12 mouse cellular contexts compared by ENCODE assay signal in the genomic region with DNA sequence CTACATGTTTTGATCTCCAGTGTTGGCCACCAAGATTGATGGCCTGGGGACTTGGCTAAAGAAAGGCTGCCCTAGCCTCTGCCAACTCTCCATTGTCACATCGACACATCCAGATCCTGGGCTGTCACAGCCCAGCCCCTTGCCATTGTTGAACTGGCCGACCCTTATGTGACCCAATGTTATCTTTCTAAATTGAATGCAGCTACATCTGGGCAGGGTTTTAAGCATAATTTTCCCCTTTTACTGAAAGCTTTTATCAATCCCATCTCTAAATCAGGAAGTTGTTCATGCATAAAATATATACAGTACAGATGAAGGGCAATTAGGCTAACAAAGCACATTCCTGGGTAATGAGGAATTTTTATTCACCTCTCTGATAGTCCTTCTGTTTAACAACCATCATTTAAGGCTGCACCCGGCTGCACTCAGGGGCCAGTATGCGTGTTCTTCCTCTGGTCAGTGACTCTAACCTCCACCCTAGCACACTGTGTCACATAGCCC.
A peak's percentile ranks its signal among the peaks of the same experiment; 100 is the strongest.
DNase-seq lines count a peak whose midpoint lies in the region; ATAC-seq lines count a peak whose summit lies in the region.
"Had no signal": no experiment of that assay in that cellular context is flagged by ENCODE, and none has a peak within 500 bp of the region (broad histone marks: within the 10 kb centered on the region; RNA-seq: fewer than 3 reads in every experiment).

No protein-coding gene starts in this region.

- peak; percentile 16 for DNase-seq in gastrocnemius, postnatal 14 days
- DNase-seq in gastrocnemius, postnatal 36 days = no peak
- peak; percentile 41 for DNase-seq in adrenal gland, postnatal 14 days
- peak; percentile 54 to 70 for DNase-seq in kidney, postnatal 25 days
- no peak for DNase-seq in frontal cortex, postnatal 36 days (ENCODE audit: low spot score in 2 of 2)
- no peak for DNase-seq in right cerebral cortex, postnatal 36 days (ENCODE audit: low spot score in 2 of 2)
- no peak for DNase-seq in T-cell, adult 2 months (ENCODE audit: low spot score)
- DNase-seq: cerebellum, adult 11 months; right cerebral cortex, postnatal 4 days; thymus, postnatal 14 days had no signal

- intact Hi-C loops in gastrocnemius, postnatal 14 days (cut with DNase I; ENCODE audit: low total_unique reads) = loop anchor here (10.0 kb wide), 1 partner anchor 1160 kb away; no protein-coding TSS in a partner anchor
- intact Hi-C loops in gastrocnemius, postnatal 36 days (cut with DNase I) = loop anchor here (2.0 kb wide), 1 partner anchor 1160 kb away; no protein-coding TSS in a partner anchor

- 12% methylated on average over 4 of the region's 4 CpGs for WGBS in forebrain, embryonic 16.5 days

- H3K4me1 ChIP-seq in forebrain, embryonic 16.5 days (replicated peaks; ENCODE audit: control insufficient read depth, insufficient read depth, low read length) = peaks cover 8% of the 10 kb centered on the region

- H3K4me2 ChIP-seq in forebrain, embryonic 16.5 days (ENCODE audit: low read length) = no peak overlapping the region

- peak overlapping the region; percentile 22 for H3K27ac ChIP-seq in forebrain, embryonic 16.5 days (ENCODE audit: low read length)

- no peak overlapping the region for H3K4me3 ChIP-seq in forebrain, embryonic 16.5 days (replicated peaks; ENCODE audit: low read length)

- ATAC-seq in forebrain, embryonic 16.5 days = peak; percentile 47
- ATAC-seq: CD4-positive, CD25-positive, alpha-beta regulatory T cell, adult 4 months had no signal

- H3K9me3 ChIP-seq in forebrain, embryonic 16.5 days (ENCODE audit: control insufficient read depth, low read length) = no peaks in the 10 kb centered on the region

- no peaks in the 10 kb centered on the region for H3K27me3 ChIP-seq in forebrain, embryonic 16.5 days (replicated peaks; ENCODE audit: control insufficient read depth, insufficient read depth, low read length)

- H3K36me3 ChIP-seq in forebrain, embryonic 16.5 days (ENCODE audit: control insufficient read depth, insufficient read depth) = no peaks in the 10 kb centered on the region

- H3K9ac ChIP-seq in forebrain, embryonic 16.5 days (replicated peaks; ENCODE audit: low read depth, low read length) = no peak overlapping the region

Comparison
In these comparisons a context has a peak if more than half of its experiments do, and no peak if none do; other contexts are left out.
1. DNase-seq: peak in gastrocnemius, postnatal 14 days (single experiment), adrenal gland, postnatal 14 days (single experiment) and kidney, postnatal 25 days (2 of 2); none in gastrocnemius, postnatal 36 days (0 of 2), frontal cortex, postnatal 36 days (0 of 2), right cerebral cortex, postnatal 36 days (0 of 2) and T-cell, adult 2 months (single experiment).